Comparison of ENCODE assay signal across 12 mouse cellular contexts in genomic region chr7:133041784-133042183, GRCm38 (mm10).
DNase-seq lines count a peak whose midpoint lies in the region; ATAC-seq and TF ChIP-seq lines count a peak whose summit lies in the region.
"Had no signal": no experiment of that assay in that cellular context is flagged by ENCODE, and none has a peak within 500 bp of the region (broad histone marks: within the 10 kb centered on the region; RNA-seq: fewer than 3 reads in every experiment).

No protein-coding gene starts in this region.

- H3K9me3 ChIP-seq in heart, embryonic 15.5 days (replicated peaks): no peaks in the 10 kb centered on the region
- H3K9me3 ChIP-seq in limb, embryonic 10.5 days (replicated peaks): no peaks in the 10 kb centered on the region
- H3K9me3 ChIP-seq in stomach, embryonic 14.5 days (ENCODE audit: control insufficient read depth, low read depth, low read length): no peaks in the 10 kb centered on the region
- H3K9me3 ChIP-seq in hindbrain, embryonic 12.5 days (replicated peaks): no peaks in the 10 kb centered on the region

- no peaks in the 10 kb centered on the region for H3K36me3 ChIP-seq in heart, embryonic 15.5 days
- peaks cover 38% of the 10 kb centered on the region for H3K36me3 ChIP-seq in limb, embryonic 10.5 days
- H3K36me3 ChIP-seq in stomach, embryonic 14.5 days (ENCODE audit: control insufficient read depth, insufficient read depth, low read length): peaks cover 4% of the 10 kb centered on the region; the same call in 1 of the 2 replicates
- peaks cover 6% of the 10 kb centered on the region; the same call in 1 of the 2 replicates for H3K36me3 ChIP-seq in hindbrain, embryonic 12.5 days

- no peak overlapping the region for H3K9ac ChIP-seq in heart, embryonic 15.5 days
- H3K9ac ChIP-seq in stomach, embryonic 14.5 days (replicated peaks; ENCODE audit: low read depth, low read length): no peak overlapping the region
- H3K9ac ChIP-seq in hindbrain, embryonic 12.5 days: no peak overlapping the region

- no peak overlapping the region for H3K4me3 ChIP-seq in heart, embryonic 15.5 days
- H3K4me3 ChIP-seq in limb, embryonic 10.5 days: no peak overlapping the region
- H3K4me3 ChIP-seq in stomach, embryonic 14.5 days (ENCODE audit: low read depth, low read length): no peak overlapping the region
- no peak overlapping the region for H3K4me3 ChIP-seq in layer of hippocampus, adult 2 months
- H3K4me3 ChIP-seq in hindbrain, embryonic 12.5 days: no peak overlapping the region
- H3K4me3 ChIP-seq: erythroblast, embryonic 14.5 days had no signal

- no peaks in the 10 kb centered on the region for H3K27me3 ChIP-seq in heart, embryonic 15.5 days
- H3K27me3 ChIP-seq in limb, embryonic 10.5 days (ENCODE audit: low read depth, poor library complexity, severe bottlenecking): no peaks in the 10 kb centered on the region
- no peaks in the 10 kb centered on the region for H3K27me3 ChIP-seq in stomach, embryonic 14.5 days (ENCODE audit: control insufficient read depth, insufficient read depth, low read length)
- no peaks in the 10 kb centered on the region for H3K27me3 ChIP-seq in hindbrain, embryonic 12.5 days

- intact Hi-C loops in heart, postnatal 36 days (cut with DNase I): no loop called here

- TF ChIP-seq CTCF in layer of hippocampus, adult 2 months (conservative IDR thresholded peaks at IDR 0.05): no peak

- no peak overlapping the region for H3K4me2 ChIP-seq in heart, embryonic 15.5 days
- H3K4me2 ChIP-seq in stomach, embryonic 14.5 days (replicated peaks; ENCODE audit: low read depth, low read length): no peak overlapping the region
- H3K4me2 ChIP-seq in hindbrain, embryonic 12.5 days (replicated peaks): no peak overlapping the region

- 65% methylated on average over 3 of the region's 3 CpGs for WGBS in heart, embryonic 15.5 days
- 71% methylated on average over 3 of the region's 3 CpGs for WGBS in limb, embryonic 10.5 days
- 61% methylated on average over 3 of the region's 3 CpGs for WGBS in stomach, embryonic 14.5 days
- WGBS in hindbrain, embryonic 12.5 days: 79% methylated on average over 3 of the region's 3 CpGs

- ATAC-seq in heart, embryonic 15.5 days (replicated peaks; ENCODE audit: insufficient number of reproducible peaks, insufficient read depth, low FRiP score, low read depth): no peak
- ATAC-seq in stomach, embryonic 14.5 days (ENCODE audit: insufficient number of reproducible peaks, insufficient read depth, low FRiP score, low read depth): peak; percentile 85
- no peak for ATAC-seq in hindbrain, embryonic 12.5 days (ENCODE audit: low FRiP score)

- DNase-seq in heart, postnatal 36 days: no peak
- DNase-seq in ZHBTc4 (ENCODE audit: low read depth, low spot score): peak; percentile 78
- no peak for DNase-seq in limb, embryonic 10.5 days (ENCODE audit: low spot score)
- DNase-seq in embryo, embryonic 10.5 days (ENCODE audit: low spot score): no peak
- no peak for DNase-seq in layer of hippocampus, adult 2 months (ENCODE audit: low spot score in 2 of 2)
- DNase-seq: cerebellum, postnatal 14 days; right cerebral cortex, postnatal 4 days; thymus, postnatal 14 days had no signal

- peaks cover 57% of the 10 kb centered on the region for H3K4me1 ChIP-seq in heart, embryonic 15.5 days (replicated peaks)
- peaks cover 82% of the 10 kb centered on the region for H3K4me1 ChIP-seq in limb, embryonic 10.5 days
- H3K4me1 ChIP-seq in stomach, embryonic 14.5 days (ENCODE audit: control insufficient read depth, insufficient read depth, low read length): peaks cover 50% of the 10 kb centered on the region
- peaks cover 33% of the 10 kb centered on the region for H3K4me1 ChIP-seq in hindbrain, embryonic 12.5 days

- peak overlapping the region; percentile 70 for H3K27ac ChIP-seq in heart, embryonic 15.5 days
- peak overlapping the region; percentile 30; the same call in 1 of the 2 replicates for H3K27ac ChIP-seq in limb, embryonic 10.5 days
- peak overlapping the region; percentile 74 for H3K27ac ChIP-seq in stomach, embryonic 14.5 days (ENCODE audit: low read length)
- H3K27ac ChIP-seq in layer of hippocampus, adult 2 months: no peak overlapping the region
- no peak overlapping the region for H3K27ac ChIP-seq in hindbrain, embryonic 12.5 days

Comparison
In these comparisons a context has a peak if more than half of its experiments do, and no peak if none do; other contexts are left out.
1. H3K27ac ChIP-seq: peak in heart, embryonic 15.5 days (single experiment), limb, embryonic 10.5 days (single experiment) and stomach, embryonic 14.5 days (single experiment); none in layer of hippocampus, adult 2 months (single experiment) and hindbrain, embryonic 12.5 days (single experiment).